Mouse (Mus musculus): ENCODE results near the gene Pla2r1.

DNA sequence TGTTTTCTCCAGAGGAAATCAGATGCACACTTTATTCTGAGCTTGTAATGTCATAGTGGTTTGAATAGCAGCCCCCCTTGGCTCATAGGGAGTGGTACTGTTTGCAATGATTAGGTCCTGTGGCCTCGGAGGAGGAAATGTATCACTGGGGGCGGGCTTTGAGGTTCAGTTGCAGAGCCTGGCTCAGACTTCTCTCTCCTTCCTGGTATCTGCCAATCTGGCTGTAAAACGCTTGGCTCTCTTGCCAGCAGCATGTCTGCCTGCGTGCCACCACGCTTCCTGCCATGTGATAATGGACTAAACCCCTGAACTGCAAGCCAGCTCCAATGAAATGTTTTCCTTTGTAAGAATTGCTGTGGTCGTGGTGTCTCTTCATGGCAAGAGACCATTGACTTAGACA is 103.4 kb downstream of the Pla2r1 start:
- TF ChIP-seq CTCF (IDR thresholded peaks at IDR 0.05) = no peak
- no peak for TF ChIP-seq EP300 (IDR thresholded peaks at IDR 0.05)
